Mouse (Mus musculus) midbrain, embryonic 15.5 days (tissue): ENCODE measurements around the gene Galk1. TPM values are rescaled to one million over a fixed set of nuclear protein-coding genes. Genes with fewer than 3 reads are reported as not detected.
"Not testable (repeated sequence)": the region's sequence is repeated elsewhere in the genome, so short reads cannot be mapped to it uniquely, and the experiment has no call there.

Experiments used
- ATAC-seq: fragments of 200-750 bp; cut with Nextera tagmentation; replicated peaks from 2 replicates; pipeline ENCODE4 v1.8.0; 2017; ENCODE audit warnings: moderate TSS enrichment
- H3K27ac ChIP-seq: fragments of 300-500 bp; sonication (generic); 2 replicates; pipeline ENCODE4 v1.5.1; 2015; ENCODE audit warnings: mild to moderate bottlenecking, inconsistent platforms
- H3K27me3 ChIP-seq: fragments of 300-500 bp; sonication (generic); replicated peaks from 2 replicates; pipeline ENCODE4 v1.6.1; 2015; ENCODE audit warnings: inconsistent platforms
- H3K36me3 ChIP-seq: fragments of 300-500 bp; sonication (generic); replicated peaks from 2 replicates; pipeline ENCODE4 v1.6.1; 2015; ENCODE audit warnings: inconsistent platforms
- H3K4me1 ChIP-seq: fragments of 300-500 bp; sonication (generic); 2 replicates; pipeline ENCODE4 v1.6.1; 2015; ENCODE audit warnings: inconsistent platforms
- H3K4me2 ChIP-seq: fragments of 300-500 bp; sonication (generic); 2 replicates; pipeline ENCODE4 v1.6.1; 2015; ENCODE audit warnings: inconsistent platforms, mild to moderate bottlenecking, moderate library complexity
- H3K4me3 ChIP-seq: fragments of 300-500 bp; sonication (generic); 2 replicates; pipeline ENCODE4 v1.5.1; 2015; ENCODE audit warnings: mild to moderate bottlenecking, inconsistent platforms
- H3K9ac ChIP-seq: fragments of 300-500 bp; sonication (generic); 2 replicates; pipeline ENCODE4 v1.6.1; 2015; ENCODE audit warnings: mild to moderate bottlenecking, inconsistent platforms
- H3K9me3 ChIP-seq: fragments of 300-500 bp; sonication (generic); 2 replicates; pipeline ENCODE4 v1.6.1; 2016; ENCODE audit warnings: inconsistent platforms
- whole genome bisulfite sequencing: fragments of 180-500 bp; shearing (Covaris S2); methylation state at CpG from one replicate; pipeline ENCODE4 v1.1.7; 2015; ENCODE audit warnings: mixed read lengths; 5-methylcytosine and 5-hydroxymethylcytosine counted together
- polyA plus RNA-seq: library from polyadenylated mRNA; unstranded; fragments of >200 nt; fragmentation: Nextera tagmentation; extraction: Ambion mirVana; gene quantifications from 2 replicates; pipeline ENCODE4 v1.2.1, GENCODE M21; 2015

The Galk1 gene
- polyA plus RNA-seq, 1 experiment from 2014 or later, result 53.2 TPM

DNA sequence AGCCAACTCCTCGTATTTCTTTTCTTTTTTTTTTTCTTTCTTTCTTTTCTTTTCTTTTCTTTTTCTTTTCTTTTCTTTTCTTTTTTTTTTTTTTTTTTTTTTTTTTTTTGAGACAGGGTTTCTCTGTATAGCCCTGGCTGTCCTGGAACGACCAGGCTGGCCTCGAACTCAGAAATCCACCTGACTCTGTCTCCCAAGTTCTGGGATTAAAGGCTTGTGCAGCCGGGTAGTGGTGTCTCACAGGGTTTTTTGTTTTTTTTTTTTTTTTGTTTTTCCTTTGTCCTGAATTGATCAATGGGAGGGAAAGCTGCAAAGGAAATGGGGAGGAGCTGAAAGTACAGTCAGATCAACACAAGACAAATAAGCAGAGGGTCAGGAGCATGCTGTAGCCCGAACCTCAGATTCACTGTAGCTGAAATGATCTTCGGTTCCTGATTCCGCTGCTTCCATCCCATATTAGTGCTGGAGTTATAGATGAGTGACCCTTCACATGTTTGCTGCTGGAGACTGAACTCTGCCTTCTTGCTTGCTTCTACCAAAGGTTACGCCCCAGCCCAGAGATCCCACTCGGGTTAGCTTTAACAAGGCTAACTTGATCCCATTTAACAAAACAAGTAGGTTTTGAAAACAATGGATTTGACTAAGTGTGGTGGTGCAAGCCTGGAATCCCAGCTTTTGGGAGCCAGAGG, 15.8 kb upstream of the Galk1 start:
- Histone ChIP-seq H3K4me3 (no peak overlapping the region), H3K4me1 (peaks cover 16% of the 10 kb centered on the region), H3K27me3 (no peaks in the 10 kb centered on the region), H3K4me2 (no peak overlapping the region), H3K27ac (no peak overlapping the region), H3K36me3 (no peaks in the 10 kb centered on the region), H3K9me3 (no peaks in the 10 kb centered on the region), H3K9ac (no peak overlapping the region)
- no peak for ATAC-seq
- WGBS, result 82% methylated on average over 9 of the region's 9 CpGs

DNA sequence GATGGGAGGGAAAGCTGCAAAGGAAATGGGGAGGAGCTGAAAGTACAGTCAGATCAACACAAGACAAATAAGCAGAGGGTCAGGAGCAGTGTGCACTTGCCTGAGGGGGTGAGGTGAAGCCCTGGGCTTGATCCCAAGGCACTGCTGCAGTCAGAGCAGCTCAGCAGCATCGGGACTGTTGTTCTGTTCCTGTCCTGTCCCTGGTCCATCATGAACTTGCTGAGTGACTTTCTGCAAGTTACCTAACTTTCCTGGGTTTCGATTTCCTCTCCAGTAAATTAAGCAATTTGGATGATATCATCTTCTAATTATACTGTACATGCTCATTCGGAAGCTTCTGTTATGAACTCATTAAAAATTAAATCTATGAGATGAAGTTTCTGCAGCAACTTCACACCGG, 15.2 kb upstream of the Galk1 start, which contains the start of gene H3f3b:
H3f3b (minus strand) TSS at position 207 of the 400 bp plus-strand sequence.
- no peak within 1 kb of the TSS for H3K9ac ChIP-seq
- H3K4me3 ChIP-seq, result no peak within 1 kb of the TSS
- H3K27me3 ChIP-seq, result no peaks in the 10 kb centered on the region
- H3K27ac ChIP-seq, result no peak within 1 kb of the TSS
- peaks cover 16% of the 10 kb centered on the region for H3K4me1 ChIP-seq
- 82% methylated on average over 4 of the region's 4 CpGs for WGBS
- H3K9me3 ChIP-seq, result no peaks in the 10 kb centered on the region
- no peak for ATAC-seq
- H3K4me2 ChIP-seq, result no peak within 1 kb of the TSS
- H3K36me3 ChIP-seq, result no peaks in the 10 kb centered on the region

DNA sequence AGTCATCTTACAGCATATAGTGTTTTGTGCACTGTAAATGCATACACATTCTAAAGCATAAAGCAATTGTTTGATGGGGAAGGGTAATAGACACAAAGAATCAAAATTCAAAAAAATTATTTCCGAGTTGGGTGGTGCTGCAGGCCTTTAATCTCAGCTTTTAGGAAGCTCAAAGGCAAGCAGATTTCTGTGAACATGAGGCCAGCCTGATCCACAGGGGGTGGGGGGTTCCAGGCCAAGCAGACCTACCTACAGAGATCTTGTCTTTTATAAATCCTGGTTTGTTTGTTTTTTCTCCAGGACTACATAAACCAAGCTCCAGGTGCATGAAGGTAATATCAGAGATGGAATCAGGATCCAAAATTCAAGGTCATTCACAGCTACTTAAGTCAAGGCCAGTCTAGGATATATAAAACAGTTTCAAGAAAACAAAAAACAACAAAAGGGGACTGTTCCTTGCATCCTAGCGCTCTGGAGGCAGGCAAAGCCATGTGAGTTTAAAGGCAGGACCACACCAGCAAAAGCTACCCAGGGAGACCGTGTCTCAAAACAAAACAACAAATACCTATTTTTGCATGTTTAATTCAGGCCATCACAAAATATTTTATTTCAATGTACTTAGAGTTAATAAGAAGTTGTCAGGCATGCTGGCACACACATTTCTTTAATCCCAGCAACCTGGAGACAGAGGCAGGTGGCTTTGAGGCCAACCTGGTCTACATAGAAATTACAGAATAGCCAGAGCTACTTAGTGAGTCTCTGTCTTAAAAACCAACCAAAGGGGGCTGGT, 12.7 kb upstream of the Galk1 start:
- H3K9ac ChIP-seq, result no peak overlapping the region
- H3K27me3 ChIP-seq, result no peaks in the 10 kb centered on the region
- H3K4me3 ChIP-seq, result no peak overlapping the region
- no peak overlapping the region for H3K4me2 ChIP-seq
- peaks cover 21% of the 10 kb centered on the region for H3K4me1 ChIP-seq
- 85% methylated on average over 3 of the region's 3 CpGs for WGBS
- no peaks in the 10 kb centered on the region for H3K9me3 ChIP-seq
- 0 out of 2 replicates have a peak, but pooled peaks cover 6% of the 10 kb centered on the region for H3K36me3 ChIP-seq
- peak overlapping the region; percentile 71 for H3K27ac ChIP-seq
- no peak for ATAC-seq

DNA sequence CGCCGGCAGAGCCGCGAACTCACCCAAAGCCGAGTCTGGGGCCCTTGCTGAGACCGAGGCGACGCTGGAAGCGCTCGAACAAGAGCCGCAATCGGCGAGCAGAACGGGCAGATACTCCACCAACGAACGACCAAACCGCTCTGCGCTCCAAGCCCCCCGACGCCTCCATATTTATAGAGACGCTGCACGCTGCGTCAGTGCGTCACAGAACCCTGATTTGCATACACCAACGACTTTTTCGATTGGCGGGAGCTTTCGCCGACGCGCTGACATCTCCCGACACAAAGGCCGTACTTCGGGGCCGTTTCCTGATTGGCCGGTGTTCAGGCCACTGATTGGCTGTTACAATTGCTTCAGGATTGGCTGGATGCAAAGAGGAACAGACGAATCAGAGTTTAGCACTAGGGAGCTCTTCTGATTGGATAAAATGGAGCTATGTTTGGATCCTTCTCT, 11.9 kb upstream of the Galk1 start:
- Histone ChIP-seq H3K27me3 (no peaks in the 10 kb centered on the region), H3K9ac (peak overlapping the region; percentile 98), H3K9me3 (no peaks in the 10 kb centered on the region), H3K36me3 (0 out of 2 replicates have a peak, but pooled peaks cover 6% of the 10 kb centered on the region), H3K4me1 (peaks cover 21% of the 10 kb centered on the region), H3K4me3 (peak overlapping the region; percentile 77), H3K27ac (peak overlapping the region; percentile 99), H3K4me2 (no peak overlapping the region)
- ATAC-seq, result peak; percentile 95
- under 1% methylated on average over 37 of the region's 37 CpGs for WGBS

DNA sequence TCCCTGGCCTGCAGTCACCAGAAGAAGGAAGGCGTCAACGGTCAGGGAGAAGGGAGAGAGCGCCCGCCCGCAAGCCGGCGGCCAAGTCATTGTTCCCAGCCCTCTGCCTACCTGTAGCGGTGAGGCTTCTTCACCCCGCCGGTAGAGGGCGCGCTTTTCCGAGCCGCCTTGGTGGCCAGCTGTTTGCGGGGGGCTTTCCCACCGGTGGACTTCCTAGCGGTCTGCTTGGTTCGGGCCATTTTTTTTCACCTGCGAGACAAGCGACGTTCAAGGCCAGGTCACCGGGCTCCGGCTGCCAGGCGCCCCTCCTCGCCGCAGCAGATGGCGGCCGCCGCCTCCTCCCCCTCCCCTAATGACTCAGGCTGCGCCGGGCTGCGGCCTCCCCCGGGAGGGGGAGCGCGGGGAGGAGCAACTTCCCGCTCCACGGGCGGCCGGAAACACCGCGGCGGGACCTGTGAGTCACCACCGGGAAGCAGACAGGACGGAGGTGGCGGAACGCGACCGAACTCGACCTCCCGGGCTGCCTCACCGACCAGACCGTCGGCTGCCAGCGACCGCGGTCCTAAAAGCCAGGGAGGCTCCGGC, 11.3 kb upstream of the Galk1 start:
- 0% methylated on average over 57 of the region's 57 CpGs for WGBS
- H3K4me3 ChIP-seq, result peak overlapping the region; percentile 77
- H3K9me3 ChIP-seq, result no peaks in the 10 kb centered on the region
- H3K9ac ChIP-seq, result peak overlapping the region; percentile 98
- H3K4me1 ChIP-seq, result peaks cover 20% of the 10 kb centered on the region
- H3K4me2 ChIP-seq, result peak overlapping the region; percentile 76
- peak overlapping the region; percentile 99 for H3K27ac ChIP-seq
- 0 out of 2 replicates have a peak, but pooled peaks cover 6% of the 10 kb centered on the region for H3K36me3 ChIP-seq
- ATAC-seq, result peak; percentile 72
- no peaks in the 10 kb centered on the region for H3K27me3 ChIP-seq

DNA sequence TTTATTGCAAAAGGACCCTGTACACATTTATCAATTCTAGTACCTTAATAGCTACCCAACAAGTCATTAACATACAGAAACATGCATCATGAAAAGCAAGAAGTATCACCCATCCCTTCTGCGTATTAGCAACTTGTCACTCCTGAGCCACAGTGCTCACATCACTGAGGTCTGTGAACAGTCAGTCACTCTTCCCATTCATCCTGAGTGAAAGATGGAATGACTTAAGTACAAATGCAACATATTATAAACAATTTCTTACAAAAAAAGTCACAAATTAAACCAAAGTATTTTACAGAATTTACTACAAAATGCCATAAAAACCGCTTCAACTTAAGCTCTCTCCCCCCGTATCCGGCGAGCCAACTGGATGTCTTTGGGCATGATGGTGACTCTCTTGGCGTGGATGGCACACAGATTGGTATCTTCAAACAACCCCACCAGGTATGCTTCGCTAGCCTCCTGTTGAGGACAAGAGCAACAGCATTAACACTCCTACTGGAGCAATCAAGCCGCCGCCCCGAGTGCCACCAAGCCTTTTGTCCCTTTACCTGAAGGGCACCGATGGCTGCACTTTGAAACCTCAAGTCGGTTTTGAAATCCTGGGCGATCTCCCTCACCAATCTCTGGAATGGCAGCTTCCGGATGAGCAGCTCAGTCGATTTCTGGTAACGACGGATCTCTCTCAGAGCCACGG, 10.7 kb upstream of the Galk1 start:
- Histone ChIP-seq H3K4me1 (peaks cover 20% of the 10 kb centered on the region), H3K4me3 (peak overlapping the region; percentile 77), H3K4me2 (peak overlapping the region; percentile 76), H3K9ac (peak overlapping the region; percentile 98), H3K27ac (peak overlapping the region; percentile 99)
- not testable (repeated sequence) for H3K27me3 ChIP-seq, H3K9me3 ChIP-seq, ATAC-seq, H3K36me3 ChIP-seq
- WGBS, result 5% methylated on average over 18 of the region's 18 CpGs

DNA sequence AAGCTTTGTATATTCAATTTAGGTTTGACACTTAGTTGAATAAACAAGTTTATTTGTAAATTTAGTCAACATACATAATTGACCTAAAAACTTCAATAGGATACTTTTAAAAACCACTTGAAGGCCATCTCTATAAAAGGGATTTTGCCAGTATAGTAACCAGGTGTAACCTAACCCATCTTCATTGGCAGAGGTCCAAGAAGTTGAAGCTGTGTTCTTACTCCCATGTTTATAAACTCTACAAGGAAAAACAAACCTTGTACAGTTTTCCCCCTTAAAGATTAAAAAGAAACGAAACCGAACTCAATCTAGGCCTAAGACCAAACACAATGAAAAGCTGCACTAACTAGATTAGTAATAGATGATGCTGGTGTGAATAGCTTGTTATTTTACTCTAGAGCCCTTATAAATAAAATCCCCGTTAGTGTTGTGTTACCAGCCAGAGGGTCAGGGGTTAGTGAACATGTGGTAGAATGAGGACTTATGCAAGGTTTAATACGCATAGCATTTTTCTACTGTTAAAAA, 9.8 kb upstream of the Galk1 start:
- WGBS, result 67% methylated on average over 4 of the region's 4 CpGs
- peak overlapping the region; percentile 77 for H3K4me3 ChIP-seq
- 0 out of 2 replicates have a peak, but pooled peaks cover 6% of the 10 kb centered on the region for H3K36me3 ChIP-seq
- peak overlapping the region; percentile 34; the same call in 1 of the 2 replicates for H3K9ac ChIP-seq
- H3K4me2 ChIP-seq, result peak overlapping the region; percentile 76
- no peaks in the 10 kb centered on the region for H3K27me3 ChIP-seq
- no peak for ATAC-seq
- H3K4me1 ChIP-seq, result peaks cover 20% of the 10 kb centered on the region
- no peak overlapping the region for H3K27ac ChIP-seq
- no peaks in the 10 kb centered on the region for H3K9me3 ChIP-seq

DNA sequence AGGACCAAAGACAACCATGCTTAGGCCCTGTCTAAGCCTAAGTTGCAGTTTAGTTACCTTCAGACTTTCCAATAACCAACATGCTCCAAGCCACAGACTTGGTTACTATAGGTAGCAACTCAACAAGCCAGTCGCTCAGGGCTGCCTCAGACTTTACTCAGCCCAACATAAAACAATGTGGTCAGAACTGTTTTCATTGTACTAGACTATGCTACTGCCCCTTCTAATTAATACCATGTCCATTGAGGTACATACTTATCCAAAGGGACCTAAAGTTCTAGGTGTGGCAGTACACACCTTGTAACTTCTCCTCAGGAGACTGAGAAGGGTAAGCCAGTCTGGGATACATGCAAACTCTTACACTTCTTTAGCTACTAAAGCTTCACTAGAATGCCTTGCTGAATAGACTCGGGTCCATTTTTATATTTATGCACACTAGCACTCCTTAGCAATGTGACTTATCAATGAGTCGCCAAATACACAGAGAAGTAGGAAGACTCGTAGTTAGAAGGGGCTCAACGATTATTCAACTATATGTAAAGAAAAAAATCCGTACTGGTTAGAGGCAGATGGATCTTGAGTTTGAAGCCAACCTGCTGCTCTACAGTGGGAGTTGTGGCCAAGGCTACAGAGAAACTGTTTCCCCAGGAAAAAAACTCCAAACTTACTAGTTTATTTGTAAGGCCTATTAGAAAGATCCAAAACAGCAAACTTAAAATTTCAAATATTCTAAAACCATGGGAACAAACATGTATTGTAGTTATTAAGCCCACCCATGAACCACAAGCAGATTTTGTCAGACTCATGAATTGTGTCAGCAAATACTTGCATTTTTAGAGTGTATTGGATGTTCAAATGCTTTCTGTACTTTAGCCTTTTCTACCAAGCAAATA, 9.1 kb upstream of the Galk1 start:
- peaks cover 20% of the 10 kb centered on the region for H3K4me1 ChIP-seq
- H3K9ac ChIP-seq, result peak overlapping the region; percentile 25; the same call in 1 of the 2 replicates
- ATAC-seq, result no peak
- H3K4me2 ChIP-seq, result peak overlapping the region; percentile 76
- WGBS, result 81% methylated on average over 6 of the region's 6 CpGs
- peak overlapping the region; percentile 77 for H3K4me3 ChIP-seq
- H3K36me3 ChIP-seq, result 0 out of 2 replicates have a peak, but pooled peaks cover 6% of the 10 kb centered on the region
- 0 out of 2 replicates have a peak overlapping the region, but pooled peaks have one; percentile 20 for H3K27ac ChIP-seq
- H3K27me3 ChIP-seq, result no peaks in the 10 kb centered on the region
- H3K9me3 ChIP-seq, result no peaks in the 10 kb centered on the region

DNA sequence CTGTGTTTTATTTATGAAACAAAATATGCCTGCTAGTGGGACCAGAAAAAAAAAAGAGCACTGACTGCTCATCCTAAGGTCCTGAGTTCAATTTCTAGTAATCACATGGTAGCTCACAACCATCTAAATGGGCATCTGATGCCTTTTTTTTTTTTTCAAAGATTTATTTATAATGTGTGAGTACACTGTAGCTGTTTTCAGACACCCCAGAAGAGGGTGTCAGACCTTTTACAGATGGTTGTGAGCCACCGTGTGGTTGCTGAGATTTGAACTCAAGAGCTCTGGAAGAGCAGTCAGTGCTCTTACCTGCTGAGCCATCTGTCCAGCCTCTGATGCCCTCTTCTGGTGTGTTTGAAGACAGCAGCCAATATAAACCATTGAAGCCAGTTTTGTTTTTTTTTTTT, 8.0 kb upstream of the Galk1 start:
- H3K27ac ChIP-seq, result 0 out of 2 replicates have a peak overlapping the region, but pooled peaks have one; percentile 29
- 49% methylated on average over 1 of the region's 1 CpGs for WGBS
- ATAC-seq, result no peak

DNA sequence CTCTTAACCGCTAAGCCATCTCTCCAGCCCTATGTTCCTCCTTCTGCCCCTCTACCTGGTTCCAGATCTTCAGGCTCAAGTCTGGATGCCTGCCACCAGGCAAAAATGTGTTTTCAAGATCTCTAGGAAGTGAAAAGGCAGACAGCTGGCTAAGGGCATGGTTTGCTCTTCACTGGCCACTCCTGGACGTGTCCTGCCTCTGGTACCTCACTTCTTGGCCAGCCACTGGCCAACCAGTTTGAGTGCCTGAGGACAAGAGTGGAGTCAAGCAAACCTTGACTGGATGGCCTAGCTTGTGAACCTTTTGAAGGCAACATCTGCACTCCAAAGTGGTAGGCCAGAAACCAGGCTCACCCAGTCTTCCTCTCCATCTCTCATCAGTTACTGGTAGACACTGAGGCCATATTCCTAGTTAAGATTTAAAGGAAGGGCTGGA, 7.5 kb upstream of the Galk1 start:
- H3K4me1 ChIP-seq, result peaks cover 20% of the 10 kb centered on the region
- no peaks in the 10 kb centered on the region for H3K9me3 ChIP-seq
- no peak for ATAC-seq
- no peaks in the 10 kb centered on the region for H3K27me3 ChIP-seq
- no peak overlapping the region for H3K9ac ChIP-seq
- H3K4me2 ChIP-seq, result no peak overlapping the region
- H3K27ac ChIP-seq, result 0 out of 2 replicates have a peak overlapping the region, but pooled peaks have one; percentile 29
- no peak overlapping the region for H3K4me3 ChIP-seq
- 77% methylated on average over 2 of the region's 2 CpGs for WGBS
- H3K36me3 ChIP-seq, result 0 out of 2 replicates have a peak, but pooled peaks cover 6% of the 10 kb centered on the region

More for the DNA sequence above, 8.0 kb upstream of the Galk1 start:
- peaks cover 20% of the 10 kb centered on the region for H3K4me1 ChIP-seq
- no peak overlapping the region for H3K9ac ChIP-seq
- no peaks in the 10 kb centered on the region for H3K27me3 ChIP-seq
- H3K4me3 ChIP-seq, result no peak overlapping the region
- H3K4me2 ChIP-seq, result no peak overlapping the region
- H3K36me3 ChIP-seq, result 0 out of 2 replicates have a peak, but pooled peaks cover 6% of the 10 kb centered on the region
- H3K9me3 ChIP-seq, result no peaks in the 10 kb centered on the region
